10 mouse cellular contexts compared by ENCODE assay signal in genomic region chr7:100902451-100903137, GRCm38 (mm10). TPM values are rescaled to one million over a fixed set of nuclear protein-coding genes. Genes with fewer than 3 reads are reported as not detected.
A peak's percentile ranks its signal among the peaks of the same experiment; 100 is the strongest.
DNase-seq lines count a peak whose midpoint lies in the region; ATAC-seq and TF ChIP-seq lines count a peak whose summit lies in the region.
"Had no signal": no experiment of that assay in that cellular context is flagged by ENCODE, and none has a peak within 500 bp of the region (broad histone marks: within the 10 kb centered on the region; RNA-seq: fewer than 3 reads in every experiment).

No protein-coding gene starts in this region.

- no peak overlapping the region for H3K27ac ChIP-seq in heart, postnatal 0 days (ENCODE audit: low read depth)
- no peak overlapping the region for H3K27ac ChIP-seq in heart, embryonic 11.5 days (ENCODE audit: low read depth, low read length)
- H3K27ac ChIP-seq: forebrain, embryonic 15.5 days had no signal

- intact Hi-C loops in gastrocnemius, postnatal 36 days (cut with DNase I), result loop anchor here (10.0 kb wide), 1 partner anchor 152 kb away; no protein-coding TSS in a partner anchor

- H3K27me3 ChIP-seq in heart, postnatal 0 days (ENCODE audit: control insufficient read depth, insufficient read depth, low read length), result no peaks in the 10 kb centered on the region
- H3K27me3 ChIP-seq in heart, embryonic 11.5 days (ENCODE audit: control insufficient read depth, insufficient read depth, low read length), result no peaks in the 10 kb centered on the region
- H3K27me3 ChIP-seq: forebrain, embryonic 15.5 days had no signal

- peak; percentile 49 for ATAC-seq in heart, postnatal 0 days (ENCODE audit: insufficient read depth, low read depth)
- ATAC-seq in heart, embryonic 11.5 days (replicated peaks; ENCODE audit: insufficient number of reproducible peaks, low FRiP score, low TSS enrichment), result no peak
- ATAC-seq in monocyte, adult 5-6 weeks (replicated peaks; ENCODE audit: insufficient number of reproducible peaks, low FRiP score, low TSS enrichment, poor library complexity, severe bottlenecking), result 0 out of 2 replicates have a peak, but pooled peaks have one; percentile 38
- ATAC-seq: forebrain, embryonic 15.5 days had no signal

- H3K9ac ChIP-seq in heart, postnatal 0 days (replicated peaks; ENCODE audit: low read depth, low read length), result no peak overlapping the region
- no peak overlapping the region for H3K9ac ChIP-seq in heart, embryonic 11.5 days (ENCODE audit: low read depth, low read length)
- H3K9ac ChIP-seq: forebrain, embryonic 15.5 days had no signal

- 77% methylated on average over 9 of the region's 9 CpGs for WGBS in heart, postnatal 0 days
- WGBS in heart, embryonic 11.5 days (ENCODE audit: insufficient replicate concordance), result 69% methylated on average over 9 of the region's 9 CpGs

- no peaks in the 10 kb centered on the region for H3K9me3 ChIP-seq in heart, postnatal 0 days (replicated peaks; ENCODE audit: control insufficient read depth, low read length)
- no peaks in the 10 kb centered on the region for H3K9me3 ChIP-seq in heart, embryonic 11.5 days (replicated peaks; ENCODE audit: control insufficient read depth, low read length)
- H3K9me3 ChIP-seq: forebrain, embryonic 15.5 days had no signal

- peak; percentile 51 for TF ChIP-seq CTCF in heart, postnatal 0 days (IDR thresholded peaks at IDR 0.05; ENCODE audit: low read depth)

- TF ChIP-seq EP300 in heart, postnatal 0 days (IDR thresholded peaks at IDR 0.05; ENCODE audit: low read depth), result no peak

- no peak overlapping the region for H3K4me2 ChIP-seq in heart, postnatal 0 days (ENCODE audit: low read depth, low read length)
- no peak overlapping the region for H3K4me2 ChIP-seq in heart, embryonic 11.5 days
- H3K4me2 ChIP-seq: forebrain, embryonic 15.5 days had no signal

- H3K4me1 ChIP-seq in heart, postnatal 0 days (ENCODE audit: control insufficient read depth, insufficient read depth), result no peaks in the 10 kb centered on the region
- peaks cover 11% of the 10 kb centered on the region for H3K4me1 ChIP-seq in heart, embryonic 11.5 days (ENCODE audit: control insufficient read depth, insufficient read depth, low read length)

- H3K36me3 ChIP-seq in heart, postnatal 0 days (replicated peaks; ENCODE audit: control insufficient read depth, insufficient read depth, low read length), result no peaks in the 10 kb centered on the region
- no peaks in the 10 kb centered on the region for H3K36me3 ChIP-seq in heart, embryonic 11.5 days (ENCODE audit: control insufficient read depth, insufficient read depth, low read length)
- H3K36me3 ChIP-seq: forebrain, embryonic 15.5 days had no signal

- H3K4me3 ChIP-seq in heart, postnatal 0 days (ENCODE audit: low read depth, low read length), result no peak overlapping the region
- H3K4me3 ChIP-seq in heart, embryonic 11.5 days (ENCODE audit: low read depth, low read length), result no peak overlapping the region
- H3K4me3 ChIP-seq: forebrain, embryonic 15.5 days had no signal

- no peak for DNase-seq in heart, postnatal 0 days (ENCODE audit: low spot score)
- peak; percentile 54 for DNase-seq in lung, postnatal 36 days
- DNase-seq in lung, postnatal 14 days, result no peak
- DNase-seq in ZHBTc4 (ENCODE audit: low read depth, low spot score), result peak; percentile 57
- no peak for DNase-seq in gastrocnemius, postnatal 36 days
- DNase-seq: cerebellum, adult 11-12 months; thymus, adult 2 months had no signal

RNA-seq across cellular contexts. Expression of gene Arhgef17, which starts 29.3 kb away (rescaled TPM):
- 28.4 and 42.3 TPM in 2 replicates for total RNA-seq in heart, postnatal 0 days (2014; rRNA removed; ENCODE audit: low replicate concordance)
- polyA plus RNA-seq in heart, postnatal 0 days (2015; fragmentation: Nextera tagmentation; extraction: Ambion mirVana), result 2.6 and 2.8 TPM in 2 replicates
- polyA plus RNA-seq in heart, embryonic 11.5 days (2014; fragmentation: Nextera tagmentation; extraction: Ambion mirVana), result 8.5 and 8.8 TPM in 2 replicates
- 0.10 to 0.29 TPM in 2 of 3 replicates, not detected in the other for total RNA-seq in monocyte, adult 5-6 weeks (2017)
- 10 to 100 TPM; 19.3 to 19.6 TPM for total RNA-seq in gastrocnemius, postnatal 36 days (2021)

RNA-seq across cellular contexts. Expression of gene Relt, which starts 39.3 kb away (rescaled TPM):
- 5.1 and 5.9 TPM in 2 replicates for total RNA-seq in heart, postnatal 0 days (2014; rRNA removed; ENCODE audit: low replicate concordance)
- 1.8 and 2.3 TPM in 2 replicates for polyA plus RNA-seq in heart, postnatal 0 days (2015; fragmentation: Nextera tagmentation; extraction: Ambion mirVana)
- 2.3 and 3.0 TPM in 2 replicates for polyA plus RNA-seq in heart, embryonic 11.5 days (2014; fragmentation: Nextera tagmentation; extraction: Ambion mirVana)
- 22.5 to 31.8 TPM (median 26.4 TPM) in 3 replicates for total RNA-seq in monocyte, adult 5-6 weeks (2017)
- total RNA-seq in gastrocnemius, postnatal 36 days (2021), result 10 to 100 TPM in 1 of 2 experiments, 1 to 10 TPM in 1; 5.3 to 12.2 TPM

Comparison
In these comparisons a context has a peak if more than half of its experiments do, and no peak if none do; other contexts are left out.
1. DNase-seq: peak in lung, postnatal 36 days (single experiment) and ZHBTc4 (single experiment); none in heart, postnatal 0 days (single experiment), lung, postnatal 14 days (single experiment) and gastrocnemius, postnatal 36 days (0 of 2).
2. RNA of gene Arhgef17, which starts 29.3 kb away (total RNA-seq): 28.4 to 42.3 TPM in heart, postnatal 0 days and 19.3 to 19.6 TPM in gastrocnemius, postnatal 36 days; 0.10 to 0.29 TPM in monocyte, adult 5-6 weeks; every median in the first group is over 10 times any median in the second.